Mouse (Mus musculus) cerebellum, adult 2 months (tissue): ENCODE results near the gene Lca5.
A peak's percentile ranks its signal among the peaks of the same experiment; 100 is the strongest.

Experiments used
- CTCF ChIP-seq: fragments of 200-500 bp; IDR thresholded peaks from 2 replicates; pipeline ENCODE4 v1.5.1; 2011; ENCODE audit warnings: low read depth, mild to moderate bottlenecking, control low read depth, low read length, moderate library complexity, borderline replicate concordance; ENCODE audit not compliant: insufficient read depth
- POLR2A ChIP-seq: fragments of 200-500 bp; IDR thresholded peaks from 2 replicates; pipeline ENCODE4 v1.6.1; 2011; ENCODE audit warnings: low read length, control low read depth, borderline replicate concordance; ENCODE audit not compliant: insufficient read depth

DNA sequence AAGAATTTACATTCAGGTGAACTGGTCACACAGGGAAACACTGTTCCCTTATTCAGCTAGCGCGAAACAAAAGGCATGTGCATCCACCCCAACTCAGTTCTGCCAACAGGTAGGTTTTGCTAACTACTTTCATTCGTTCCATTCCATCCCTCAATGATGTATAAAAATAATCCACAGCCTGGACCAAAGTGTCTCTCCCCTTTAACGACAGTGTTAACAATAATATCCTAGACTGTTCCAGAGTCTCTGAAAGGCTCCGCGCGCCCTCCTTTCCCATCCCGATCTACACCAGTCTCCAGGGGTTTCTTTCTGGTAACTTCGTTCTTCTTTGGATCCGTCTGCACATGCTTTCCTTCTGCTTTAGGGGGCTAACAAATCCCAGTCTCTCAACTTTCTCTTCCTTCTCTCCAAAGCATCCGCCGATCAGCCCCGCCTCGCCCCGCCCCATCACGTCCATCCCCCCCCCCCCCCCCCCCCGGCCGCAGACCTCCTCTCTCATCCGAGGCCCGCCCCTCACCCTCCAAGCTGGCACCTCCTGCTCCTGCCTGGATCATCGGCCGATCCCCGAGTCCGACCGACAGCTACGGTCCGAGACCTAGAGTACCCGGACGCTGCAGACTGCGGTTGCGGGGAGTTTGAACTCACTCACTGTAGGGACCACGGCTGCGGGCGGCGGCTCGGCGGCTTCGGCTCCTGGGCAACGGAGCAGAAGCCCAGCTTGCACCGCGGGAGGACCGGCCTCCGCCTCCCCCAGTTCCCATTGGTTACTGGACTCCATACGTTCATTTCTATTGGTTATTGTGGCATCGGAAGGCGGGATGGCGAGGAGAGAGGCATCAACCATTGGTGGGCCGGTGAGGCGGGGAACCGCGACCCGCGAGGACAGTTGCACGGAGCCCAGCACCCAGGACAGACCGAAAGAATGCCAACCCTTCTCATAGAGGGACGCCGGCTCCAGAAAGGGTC lies at the start of gene Lca5:
- TF ChIP-seq POLR2A (peak; percentile 42; the same call in 1 of the 2 replicates), CTCF (no peak)
